ENCODE assay signal across 9 mouse cellular contexts in the genomic region with DNA sequence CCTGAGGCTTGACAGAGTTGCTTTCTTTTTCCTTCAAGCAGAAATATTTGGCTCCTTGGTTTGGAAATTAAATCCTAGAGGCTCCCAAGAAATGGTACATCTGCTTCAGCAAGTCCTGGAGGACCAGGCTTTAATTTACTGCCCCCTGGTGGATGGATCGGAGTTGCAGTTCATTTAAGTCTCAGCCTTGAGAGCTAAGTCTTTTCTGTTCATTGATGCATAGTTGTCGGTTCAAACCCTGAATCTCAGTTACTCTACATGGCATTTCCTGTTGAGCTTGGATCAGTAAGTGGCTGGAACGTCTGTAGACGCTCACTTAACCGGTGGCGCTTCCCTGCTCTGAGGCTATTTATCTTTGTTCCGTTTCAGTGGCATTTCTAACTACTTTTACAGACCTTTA.
DNase-seq lines count a peak whose midpoint lies in the region; ATAC-seq and TF ChIP-seq lines count a peak whose summit lies in the region.
"Had no signal": no experiment of that assay in that cellular context is flagged by ENCODE, and none has a peak within 500 bp of the region (broad histone marks: within the 10 kb centered on the region; RNA-seq: fewer than 3 reads in every experiment).

No protein-coding gene starts in this region.

- H3K4me2 ChIP-seq in forebrain, postnatal 0 days (ENCODE audit: low read depth): no peak overlapping the region
- no peak overlapping the region for H3K4me2 ChIP-seq in forebrain, embryonic 13.5 days
- H3K4me2 ChIP-seq in heart, postnatal 0 days (ENCODE audit: low read depth, low read length): no peak overlapping the region
- H3K4me2 ChIP-seq: liver, embryonic 15.5 days had no signal

- H3K4me3 ChIP-seq in forebrain, postnatal 0 days (ENCODE audit: low read depth, low read length): no peak overlapping the region
- H3K4me3 ChIP-seq in forebrain, embryonic 13.5 days: no peak overlapping the region
- H3K4me3 ChIP-seq in MEL (ENCODE audit: control insufficient read depth in 1 of 2, insufficient read depth in 1 of 2, low read depth in 2 of 2, low read length in 2 of 2): no peak overlapping the region
- H3K4me3 ChIP-seq in heart, postnatal 0 days (ENCODE audit: low read depth, low read length): no peak overlapping the region
- H3K4me3 ChIP-seq: liver, embryonic 15.5 days had no signal

- H3K79me2 ChIP-seq in MEL (ENCODE audit: control insufficient read depth, insufficient read depth, low read length, poor library complexity): no peaks in the 10 kb centered on the region

- H3K4me1 ChIP-seq in forebrain, postnatal 0 days (ENCODE audit: insufficient read depth): no peaks in the 10 kb centered on the region
- no peaks in the 10 kb centered on the region for H3K4me1 ChIP-seq in forebrain, embryonic 13.5 days
- H3K4me1 ChIP-seq in MEL (ENCODE audit: control insufficient read depth in 1 of 2, insufficient read depth in 2 of 2, low read length in 2 of 2): no peaks in the 10 kb centered on the region
- no peaks in the 10 kb centered on the region for H3K4me1 ChIP-seq in heart, postnatal 0 days (ENCODE audit: control insufficient read depth, insufficient read depth)
- H3K4me1 ChIP-seq: liver, embryonic 15.5 days had no signal

- no peak for TF ChIP-seq POLR2A in MEL (IDR thresholded peaks at IDR 0.05; ENCODE audit: control insufficient read depth in 1 of 2, insufficient read depth in 1 of 2, low read depth in 1 of 2, low read length in 2 of 2, poor library complexity in 1 of 2)

- TF ChIP-seq EP300 in MEL (IDR thresholded peaks at IDR 0.05; ENCODE audit: low read depth in 1 of 2, low read length in 2 of 2): no peak
- TF ChIP-seq EP300 in heart, postnatal 0 days (IDR thresholded peaks at IDR 0.05; ENCODE audit: low read depth): no peak

- no peaks in the 10 kb centered on the region for H3K27me3 ChIP-seq in forebrain, postnatal 0 days (ENCODE audit: insufficient read depth, low read length)
- no peaks in the 10 kb centered on the region for H3K27me3 ChIP-seq in forebrain, embryonic 13.5 days
- no peaks in the 10 kb centered on the region for H3K27me3 ChIP-seq in MEL (ENCODE audit: control insufficient read depth in 1 of 2, insufficient read depth in 2 of 2, low read length in 2 of 2)
- H3K27me3 ChIP-seq in heart, postnatal 0 days (ENCODE audit: control insufficient read depth, insufficient read depth, low read length): no peaks in the 10 kb centered on the region
- H3K27me3 ChIP-seq: liver, embryonic 15.5 days had no signal

- no peak for ATAC-seq in forebrain, postnatal 0 days
- no peak for ATAC-seq in forebrain, embryonic 13.5 days
- no peak for ATAC-seq in heart, postnatal 0 days (ENCODE audit: insufficient read depth, low read depth)
- ATAC-seq in megakaryocyte-erythroid progenitor cell, adult 5-6 weeks (replicated peaks; ENCODE audit: low FRiP score, low TSS enrichment, poor library complexity, severe bottlenecking): 0 out of 2 replicates have a peak, but pooled peaks have one; percentile 70

- 46% methylated on average over 7 of the region's 7 CpGs for WGBS in forebrain, postnatal 0 days
- WGBS in forebrain, embryonic 13.5 days: 48% methylated on average over 7 of the region's 7 CpGs
- 45% methylated on average over 7 of the region's 7 CpGs for WGBS in heart, postnatal 0 days

- H3K27ac ChIP-seq in forebrain, postnatal 0 days (ENCODE audit: low read depth, low read length): no peak overlapping the region
- H3K27ac ChIP-seq in forebrain, embryonic 13.5 days: no peak overlapping the region
- no peak overlapping the region for H3K27ac ChIP-seq in MEL (ENCODE audit: control insufficient read depth, low read depth, low read length)
- no peak overlapping the region for H3K27ac ChIP-seq in heart, postnatal 0 days (ENCODE audit: low read depth)
- H3K27ac ChIP-seq: liver, embryonic 15.5 days had no signal

- no peaks in the 10 kb centered on the region for H3K9me3 ChIP-seq in forebrain, postnatal 0 days (ENCODE audit: low read length)
- no peaks in the 10 kb centered on the region for H3K9me3 ChIP-seq in forebrain, embryonic 13.5 days (replicated peaks)
- no peaks in the 10 kb centered on the region for H3K9me3 ChIP-seq in MEL (replicated peaks; ENCODE audit: insufficient read depth, low read length)
- no peaks in the 10 kb centered on the region for H3K9me3 ChIP-seq in heart, postnatal 0 days (replicated peaks; ENCODE audit: control insufficient read depth, low read length)
- H3K9me3 ChIP-seq: liver, embryonic 15.5 days had no signal

- TF ChIP-seq RAD21 in MEL (IDR thresholded peaks at IDR 0.05; ENCODE audit: low read depth, low read length): peak; percentile 91

- peak; percentile 67 for DNase-seq in forebrain, postnatal 0 days
- DNase-seq in MEL (ENCODE audit: low read depth, low spot score): peak; percentile 81
- DNase-seq in cerebellum, postnatal 10 days: peak; percentile 83 to 88
- DNase-seq in heart, postnatal 0 days (ENCODE audit: low spot score): peak; percentile 50
- DNase-seq in layer of hippocampus, postnatal 14 days (ENCODE audit: low spot score in 2 of 2): peak; percentile 28 to 61
- peak; percentile 39 for DNase-seq in thymus, postnatal 14 days

- peak; percentile 61 for TF ChIP-seq CTCF in forebrain, postnatal 0 days (IDR thresholded peaks at IDR 0.05; ENCODE audit: low read depth)
- peak; percentile 74 to 75 (median 75) for TF ChIP-seq CTCF in MEL (IDR thresholded peaks at IDR 0.05 in 2 of 3, conservative IDR thresholded peaks at IDR 0.05 in 1 of 3; ENCODE audit: control insufficient read depth in 1 of 3, insufficient read depth in 1 of 3, low read depth in 2 of 3, low read length in 3 of 3, poor library complexity in 1 of 3, severe bottlenecking in 1 of 3)
- TF ChIP-seq CTCF in heart, postnatal 0 days (IDR thresholded peaks at IDR 0.05; ENCODE audit: low read depth): peak; percentile 70

- H3K36me3 ChIP-seq in forebrain, postnatal 0 days (ENCODE audit: insufficient read depth): no peaks in the 10 kb centered on the region
- H3K36me3 ChIP-seq in forebrain, embryonic 13.5 days (ENCODE audit: poor library complexity, severe bottlenecking): no peaks in the 10 kb centered on the region
- H3K36me3 ChIP-seq in MEL (ENCODE audit: control insufficient read depth in 1 of 2, insufficient read depth in 2 of 2, low read length in 2 of 2): no peaks in the 10 kb centered on the region
- H3K36me3 ChIP-seq in heart, postnatal 0 days (replicated peaks; ENCODE audit: control insufficient read depth, insufficient read depth, low read length): no peaks in the 10 kb centered on the region
- H3K36me3 ChIP-seq: liver, embryonic 15.5 days had no signal

- H3K9ac ChIP-seq in forebrain, postnatal 0 days: no peak overlapping the region
- no peak overlapping the region for H3K9ac ChIP-seq in forebrain, embryonic 13.5 days
- H3K9ac ChIP-seq in MEL (ENCODE audit: control insufficient read depth, low read depth, low read length, poor library complexity, severe bottlenecking): no peak overlapping the region
- H3K9ac ChIP-seq in heart, postnatal 0 days (replicated peaks; ENCODE audit: low read depth, low read length): no peak overlapping the region
- H3K9ac ChIP-seq: liver, embryonic 15.5 days had no signal

TF ChIP-seq in MEL, 35 proteins besides CTCF, POLR2A, EP300 and RAD21:
- TF ChIP-seq GABPA (IDR thresholded peaks at IDR 0.05; ENCODE audit: low read depth, low read length): no peak
- TF ChIP-seq CHD2 (IDR thresholded peaks at IDR 0.05; ENCODE audit: low read length): no peak
- peak; percentile 96 for TF ChIP-seq SMC3 (IDR thresholded peaks at IDR 0.05; ENCODE audit: low read depth, low read length)
- no peak for TF ChIP-seq ZNF384 (IDR thresholded peaks at IDR 0.05; ENCODE audit: low read depth, low read length)
- no peak for TF ChIP-seq MAX (IDR thresholded peaks at IDR 0.05; ENCODE audit: low read length)
- peak; percentile 91 for TF ChIP-seq ZC3H11A (IDR thresholded peaks at IDR 0.05; ENCODE audit: low read depth, low read length)
